Mouse (Mus musculus): ENCODE measurements at regions not wholly inside any gene's neighbourhood (a gene's known extent, or its start where the extent isn't known, plus 50 kb on each side); places are given as distances from the start of the nearest gene placed in this dataset.

DNA sequence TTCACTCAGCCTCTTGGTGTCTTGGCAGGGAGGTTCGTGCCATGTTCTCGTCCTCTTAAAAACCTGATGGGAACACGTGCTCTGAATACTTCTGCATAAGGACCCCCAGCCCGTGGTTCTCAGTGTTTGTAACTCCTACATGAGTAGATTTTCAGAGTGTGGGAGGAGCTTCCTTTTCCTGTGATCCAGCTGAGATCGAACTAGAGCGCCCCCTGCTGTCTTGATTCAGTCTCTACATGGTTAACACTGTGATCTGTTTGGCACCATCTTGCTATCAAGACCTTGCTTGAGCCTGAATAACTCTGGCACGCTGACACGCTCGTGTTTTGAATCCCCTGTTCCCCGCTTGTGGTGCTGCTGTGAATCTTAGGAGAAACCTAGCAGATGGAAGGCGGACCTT lies 83.9 kb downstream of the Tex29 start:
- TF ChIP-seq CTCF (IDR thresholded peaks at IDR 0.05; ENCODE audit: control insufficient read depth, insufficient read depth, low read length) (peak; percentile 39; the same call in 1 of the 2 replicates), POLR2A (IDR thresholded peaks at IDR 0.05; ENCODE audit: borderline replicate concordance, control insufficient read depth, low read depth, low read length) (no peak)

Data from bone marrow, adult 2 months (tissue).